Mouse (Mus musculus) limb, embryonic 12.5 days (tissue): ENCODE results near the gene Mrpl42. TPM values are rescaled to one million over a fixed set of nuclear protein-coding genes. Genes with fewer than 3 reads are reported as not detected.

Experiments
- ATAC-seq: fragments of 200-750 bp; cut with Nextera tagmentation; 2 replicates; pipeline ENCODE4 v1.8.0; 2017; ENCODE audit warnings: low read depth, moderate TSS enrichment; ENCODE audit not compliant: insufficient number of reproducible peaks, insufficient read depth, low FRiP score, low TSS enrichment
- H3K27ac ChIP-seq: fragments of 300-500 bp; sonication (generic); 2 replicates; pipeline ENCODE4 v1.5.1; 2016; ENCODE audit warnings: mild to moderate bottlenecking, moderate library complexity
- H3K27me3 ChIP-seq: fragments of 300-500 bp; sonication (generic); 2 replicates; pipeline ENCODE4 v1.6.1; 2016; ENCODE audit warnings: mild to moderate bottlenecking, moderate library complexity
- H3K36me3 ChIP-seq: fragments of 300-500 bp; sonication (generic); 2 replicates; pipeline ENCODE4 v1.6.1; 2016; ENCODE audit warnings: mild to moderate bottlenecking, moderate library complexity
- H3K4me1 ChIP-seq: fragments of 300-500 bp; sonication (generic); replicated peaks from 2 replicates; pipeline ENCODE4 v1.6.1; 2016
- H3K4me2 ChIP-seq: fragments of 300-500 bp; sonication (generic); 2 replicates; pipeline ENCODE4 v1.6.1; 2016; ENCODE audit warnings: mild to moderate bottlenecking, moderate library complexity
- H3K4me3 ChIP-seq: fragments of 300-500 bp; sonication (generic); replicated peaks from 2 replicates; pipeline ENCODE4 v1.5.1; 2016; ENCODE audit warnings: mild to moderate bottlenecking
- H3K9ac ChIP-seq: fragments of 300-500 bp; sonication (generic); replicated peaks from 2 replicates; pipeline ENCODE4 v1.6.1; 2016; ENCODE audit warnings: mild to moderate bottlenecking, moderate library complexity
- H3K9me3 ChIP-seq: fragments of 300-500 bp; sonication (generic); 2 replicates; pipeline ENCODE4 v1.6.1; 2016; ENCODE audit warnings: mild to moderate bottlenecking, moderate library complexity
- WGBS: fragments of 180-500 bp; shearing (Covaris S2); methylation state at CpG from one replicate; pipeline ENCODE4 v1.1.7; 2016; 5-methylcytosine and 5-hydroxymethylcytosine counted together
- polyA plus RNA-seq: library from polyadenylated mRNA; unstranded; fragments of >200 nt; fragmentation: Nextera tagmentation; extraction: Ambion mirVana; gene quantifications from 2 replicates; pipeline ENCODE4 v1.2.1, GENCODE M21; 2016

Gene Mrpl42
- polyA plus RNA-seq, 1 experiment from 2014 or later: 333 TPM

DNA sequence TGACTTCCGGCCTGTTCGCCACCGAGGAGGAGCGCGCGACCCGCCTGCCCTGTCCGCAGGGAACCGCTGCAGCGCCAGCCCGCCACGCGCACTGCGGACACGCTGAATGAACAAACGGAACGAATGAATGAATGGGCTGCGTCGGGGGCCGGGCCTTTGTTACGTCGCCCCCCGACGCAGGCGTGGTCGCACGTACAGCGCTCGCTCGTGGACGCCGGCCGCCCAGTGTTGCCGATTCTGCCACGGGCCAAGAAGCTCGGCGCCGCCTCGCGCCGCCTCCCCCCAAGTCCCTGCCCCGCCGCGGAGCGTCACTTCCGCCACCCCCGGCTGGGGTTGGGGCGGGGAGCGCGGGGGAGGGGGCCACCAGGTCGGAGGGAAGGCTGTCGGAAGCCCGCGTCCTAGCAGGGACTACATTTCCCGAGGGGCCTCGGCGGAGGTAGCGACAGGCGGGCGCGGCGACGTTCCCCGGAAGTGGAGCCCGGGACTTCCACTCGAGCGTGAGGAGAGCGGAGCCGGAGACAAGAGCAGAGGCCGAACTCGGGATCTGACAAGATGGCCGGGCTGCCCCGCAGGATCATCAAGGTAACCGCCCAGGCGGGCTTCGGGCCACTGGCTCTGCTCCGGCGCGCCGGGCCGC, 13.0 kb upstream of the Mrpl42 start, which contains the start of gene Ube2n:
TSS of gene Ube2n (plus strand) at position 490 of the 637 bp plus-strand sequence.
- under 1% methylated on average over 80 of the region's 81 CpGs for WGBS
- Histone ChIP-seq H3K9ac (peak within 1 kb of the TSS; percentile 97), H3K27me3 (no peaks in the 10 kb centered on the region), H3K9me3 (no peaks in the 10 kb centered on the region), H3K4me3 (peak within 1 kb of the TSS; percentile 99), H3K27ac (peak within 1 kb of the TSS; percentile 99), H3K36me3 (peaks cover 5% of the 10 kb centered on the region; the same call in 1 of the 2 replicates), H3K4me2 (peak within 1 kb of the TSS; percentile 67), H3K4me1 (peaks cover 15% of the 10 kb centered on the region)
- ATAC-seq: peak; percentile 96

DNA sequence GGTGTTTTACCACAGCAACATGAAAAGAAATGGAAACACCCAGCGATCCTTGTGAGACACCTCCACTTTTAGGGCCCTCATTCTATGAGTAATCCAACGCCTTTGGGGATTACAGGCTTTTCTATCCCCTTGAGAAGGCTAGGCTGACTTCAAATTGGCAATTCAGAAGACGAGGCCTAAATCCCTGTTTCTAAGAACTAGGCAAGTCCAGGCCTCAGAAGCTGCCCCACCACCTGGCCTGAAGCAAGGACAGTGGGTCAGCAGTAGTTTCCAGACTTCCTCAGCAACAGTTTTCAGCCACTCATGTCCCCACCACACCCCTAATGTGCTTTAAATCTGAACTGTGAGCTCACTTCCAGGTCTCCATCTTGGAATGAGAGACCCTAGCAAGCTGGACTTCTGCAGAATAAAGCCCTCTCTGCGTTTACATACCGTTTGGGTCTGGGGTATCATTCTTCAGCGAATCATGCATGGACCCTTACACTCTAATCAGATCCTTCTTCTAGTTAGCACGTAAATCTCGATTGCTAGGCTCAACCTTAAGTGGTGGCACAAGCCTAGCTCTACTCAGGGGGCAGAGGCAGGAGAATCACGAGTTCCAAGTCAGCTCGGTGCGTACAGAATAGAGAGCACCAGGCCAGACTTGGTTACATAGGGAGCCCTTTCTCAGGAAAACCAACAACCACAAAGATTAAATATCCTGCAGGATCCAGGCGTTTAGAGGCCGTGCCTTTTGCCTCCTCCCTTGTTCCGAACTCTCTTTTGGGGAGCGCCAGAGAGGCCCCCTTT, 12.2 kb upstream of the Mrpl42 start:
- H3K27ac ChIP-seq: peak overlapping the region; percentile 99
- 33% methylated on average over 15 of the region's 15 CpGs for WGBS
- no peaks in the 10 kb centered on the region for H3K9me3 ChIP-seq
- peak overlapping the region; percentile 63 for H3K4me2 ChIP-seq
- H3K36me3 ChIP-seq: peaks cover under 1% of the 10 kb centered on the region; the same call in 1 of the 2 replicates
- peak overlapping the region; percentile 97 for H3K9ac ChIP-seq
- H3K4me3 ChIP-seq: peak overlapping the region; percentile 99
- no peaks in the 10 kb centered on the region for H3K27me3 ChIP-seq
- H3K4me1 ChIP-seq: peaks cover 15% of the 10 kb centered on the region
- ATAC-seq: peak; percentile 6; the same call in 1 of the 2 replicates

DNA sequence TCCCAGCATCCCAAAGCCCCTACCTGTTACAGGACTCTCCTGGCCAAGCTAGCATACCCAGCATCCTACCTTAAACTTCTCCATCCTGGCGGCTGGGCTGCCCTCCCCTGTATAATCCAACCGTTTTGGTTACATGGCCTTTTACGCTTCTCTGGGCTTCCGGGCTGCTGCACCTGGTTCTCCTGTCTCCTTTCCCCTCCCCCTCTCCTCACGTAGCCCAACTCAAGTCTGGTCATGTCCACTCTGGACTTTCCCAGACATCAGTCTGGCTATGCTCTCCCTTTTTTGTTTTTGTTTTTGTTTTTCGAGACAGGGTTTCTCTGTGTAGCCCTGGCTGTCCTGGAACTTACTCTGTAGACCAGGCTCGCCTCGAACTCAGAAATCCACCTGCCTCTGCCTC, 10.9 kb upstream of the Mrpl42 start:
- 75% methylated on average over 8 of the region's 8 CpGs for WGBS
- Histone ChIP-seq H3K4me3 (no peak overlapping the region), H3K4me1 (peaks cover 12% of the 10 kb centered on the region), H3K36me3 (no peaks in the 10 kb centered on the region), H3K27me3 (no peaks in the 10 kb centered on the region), H3K27ac (no peak overlapping the region), H3K9me3 (no peaks in the 10 kb centered on the region), H3K4me2 (no peak overlapping the region), H3K9ac (no peak overlapping the region)
- no peak for ATAC-seq

DNA sequence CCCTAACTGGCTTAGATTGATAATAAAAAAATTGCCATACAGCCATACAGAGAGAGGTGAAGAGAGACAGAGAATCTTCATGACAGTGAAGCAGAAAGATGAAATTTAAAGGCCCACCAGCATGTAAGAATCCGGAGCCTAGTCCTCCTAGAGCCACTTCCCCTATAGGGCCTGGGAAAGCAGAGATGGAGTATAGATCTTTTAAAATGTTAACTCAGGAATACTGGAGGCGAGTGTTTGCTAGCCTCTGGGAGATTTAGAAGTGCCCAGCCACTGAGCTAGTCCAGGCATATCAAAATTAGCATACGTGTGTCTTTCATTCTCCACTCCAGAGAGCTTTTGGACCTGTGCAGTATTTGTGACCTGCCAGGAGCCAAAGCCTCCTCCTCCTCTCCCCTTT, 7.5 kb upstream of the Mrpl42 start:
- no peak for ATAC-seq
- Histone ChIP-seq H3K9ac (no peak overlapping the region), H3K36me3 (no peaks in the 10 kb centered on the region), H3K4me3 (no peak overlapping the region), H3K4me2 (no peak overlapping the region), H3K27me3 (no peaks in the 10 kb centered on the region), H3K4me1 (0 out of 2 replicates have a peak, but pooled peaks cover 3% of the 10 kb centered on the region), H3K9me3 (no peaks in the 10 kb centered on the region), H3K27ac (no peak overlapping the region)
- 85% methylated on average over 3 of the region's 3 CpGs for WGBS

DNA sequence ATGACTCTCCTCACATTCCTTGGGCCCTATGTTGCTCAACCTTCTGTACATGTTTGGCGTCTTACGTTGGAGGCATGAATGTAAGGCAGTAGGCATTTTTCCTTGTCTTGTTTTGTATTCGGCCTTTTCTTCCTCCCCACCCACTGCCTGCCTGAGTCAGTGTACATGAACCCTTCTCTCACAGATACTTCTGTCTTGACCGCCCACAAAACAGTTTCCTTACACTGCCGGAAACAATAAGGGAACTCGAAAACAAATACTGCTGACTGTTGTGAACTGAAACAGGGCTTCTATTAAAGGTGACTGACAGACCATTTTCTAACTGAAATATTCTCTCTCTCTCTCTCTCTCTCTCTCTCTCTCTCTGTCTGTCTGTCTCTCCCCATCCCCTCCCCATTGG, 7.1 kb upstream of the Mrpl42 start:
- Histone ChIP-seq H3K4me3 (no peak overlapping the region), H3K9me3 (no peaks in the 10 kb centered on the region), H3K27me3 (no peaks in the 10 kb centered on the region), H3K9ac (no peak overlapping the region), H3K27ac (no peak overlapping the region), H3K4me1 (no peaks in the 10 kb centered on the region), H3K4me2 (no peak overlapping the region), H3K36me3 (no peaks in the 10 kb centered on the region)
- 85% methylated on average over 6 of the region's 6 CpGs for WGBS
- no peak for ATAC-seq

DNA sequence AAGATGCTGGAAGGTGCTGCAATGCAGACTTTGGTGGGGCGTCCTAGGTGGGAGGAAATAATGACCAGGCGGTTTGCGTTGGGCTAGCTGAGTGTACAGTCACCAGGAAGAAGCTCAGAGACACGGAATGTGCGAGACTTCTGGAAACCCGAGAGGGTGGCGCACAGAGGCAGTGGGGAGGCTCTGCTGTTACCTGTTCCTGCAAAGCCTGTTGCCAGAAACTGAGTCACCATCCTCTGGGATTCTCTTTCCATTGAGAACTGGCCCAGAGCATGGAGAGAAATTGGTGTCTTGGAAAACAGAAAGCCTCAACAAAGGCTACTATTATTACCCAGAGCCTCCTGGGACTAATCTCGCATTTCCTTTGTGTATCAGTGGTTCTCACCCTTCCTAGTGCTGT, 6.4 kb upstream of the Mrpl42 start:
- no peaks in the 10 kb centered on the region for H3K36me3 ChIP-seq
- no peak for ATAC-seq
- no peak overlapping the region for H3K4me2 ChIP-seq
- WGBS: 86% methylated on average over 8 of the region's 8 CpGs
- no peaks in the 10 kb centered on the region for H3K4me1 ChIP-seq
- H3K4me3 ChIP-seq: no peak overlapping the region
- no peaks in the 10 kb centered on the region for H3K9me3 ChIP-seq
- no peak overlapping the region for H3K9ac ChIP-seq
- H3K27ac ChIP-seq: no peak overlapping the region
- no peaks in the 10 kb centered on the region for H3K27me3 ChIP-seq

DNA sequence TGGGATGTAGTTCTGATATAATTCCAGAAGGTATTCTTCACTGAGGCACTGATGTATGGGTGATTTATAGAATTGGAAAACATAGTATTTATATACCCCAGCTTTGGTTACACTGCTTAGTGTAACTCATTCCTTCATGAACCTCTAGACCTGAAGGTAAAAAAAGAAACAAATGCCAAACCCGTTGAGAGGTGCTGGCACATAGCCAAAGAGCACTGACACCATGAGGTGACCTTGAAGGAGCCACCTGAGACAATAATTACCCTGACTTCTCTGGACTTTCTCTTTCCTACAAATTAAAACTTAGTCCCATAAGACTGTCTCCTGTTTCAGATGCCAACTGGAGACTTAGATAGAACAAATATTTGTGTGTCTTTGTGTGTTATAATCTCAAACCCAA, 2.6 kb upstream of the Mrpl42 start:
- H3K4me1 ChIP-seq: peaks cover 9% of the 10 kb centered on the region
- no peaks in the 10 kb centered on the region for H3K36me3 ChIP-seq
- H3K27ac ChIP-seq: no peak overlapping the region
- no peak overlapping the region for H3K4me2 ChIP-seq
- no peak for ATAC-seq
- no peaks in the 10 kb centered on the region for H3K27me3 ChIP-seq
- no peak overlapping the region for H3K9ac ChIP-seq
- 31% methylated on average over 1 of the region's 1 CpGs for WGBS
- no peaks in the 10 kb centered on the region for H3K9me3 ChIP-seq
- H3K4me3 ChIP-seq: no peak overlapping the region

DNA sequence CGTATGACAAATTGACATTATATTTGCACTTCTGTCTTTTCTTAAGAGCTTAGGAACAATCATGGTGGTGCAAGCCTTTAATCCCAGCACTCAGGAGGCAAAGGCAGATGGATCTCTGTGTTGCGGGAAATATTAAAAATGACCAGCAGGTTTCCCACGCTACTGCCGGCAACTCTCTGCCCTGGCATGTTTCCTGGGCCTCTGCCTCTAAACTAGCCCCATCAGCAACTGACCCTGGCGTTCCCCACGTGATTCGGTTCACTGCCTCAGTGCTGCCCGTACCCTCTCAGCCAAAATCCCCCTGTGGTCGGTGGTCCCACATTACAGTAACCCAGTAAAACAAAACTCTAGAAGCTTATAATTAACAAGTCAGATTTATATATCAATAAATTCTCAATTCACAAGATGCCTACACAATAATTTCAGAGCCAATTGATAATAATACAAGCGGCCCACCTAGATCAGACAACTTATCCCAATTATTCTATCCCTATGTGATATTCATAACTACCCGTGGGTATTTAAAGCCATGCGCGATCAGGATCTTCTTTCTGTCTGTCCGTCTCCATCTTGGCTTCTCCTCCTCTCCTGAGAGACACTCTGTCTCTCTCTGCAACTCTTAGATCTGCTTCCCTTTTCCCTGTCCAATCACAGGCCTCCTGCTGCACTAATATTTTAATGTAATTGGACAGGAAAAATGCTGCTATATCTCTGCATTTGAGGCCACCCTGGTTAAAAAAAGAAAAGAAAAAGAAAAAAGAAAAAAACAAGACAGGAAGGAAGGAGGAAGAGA, 1.9 kb upstream of the Mrpl42 start:
- Histone ChIP-seq H3K36me3 (no peaks in the 10 kb centered on the region), H3K4me3 (no peak overlapping the region), H3K27ac (no peak overlapping the region), H3K4me1 (peaks cover 9% of the 10 kb centered on the region), H3K27me3 (no peaks in the 10 kb centered on the region), H3K9ac (no peak overlapping the region), H3K9me3 (no peaks in the 10 kb centered on the region), H3K4me2 (no peak overlapping the region)
- no peak for ATAC-seq
- WGBS: 87% methylated on average over 14 of the region's 14 CpGs

DNA sequence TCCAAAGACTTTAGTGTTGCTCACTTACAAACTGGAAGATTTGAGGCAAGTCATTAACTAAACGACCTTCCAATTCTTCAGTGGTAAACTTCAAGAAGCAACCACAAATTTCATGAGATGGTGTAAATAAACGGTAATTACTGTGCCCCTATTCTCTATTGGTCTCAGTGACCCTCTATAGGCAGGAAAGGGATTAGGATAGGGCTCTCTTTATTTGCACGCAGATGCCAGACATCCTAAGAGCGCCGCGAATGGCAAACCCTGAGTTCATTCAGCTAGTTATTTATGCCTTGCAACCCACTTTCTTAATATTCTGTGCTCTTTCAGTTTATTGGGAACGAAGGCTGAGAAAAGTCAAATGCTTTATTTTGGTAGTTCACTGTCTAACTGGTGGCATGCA, 707 bp downstream of the Mrpl42 start:
- Histone ChIP-seq H3K27me3 (no peaks in the 10 kb centered on the region), H3K9me3 (no peaks in the 10 kb centered on the region), H3K36me3 (peaks cover 19% of the 10 kb centered on the region), H3K27ac (peak overlapping the region; percentile 87), H3K4me1 (peaks cover 9% of the 10 kb centered on the region), H3K9ac (peak overlapping the region; percentile 86), H3K4me2 (peak overlapping the region; percentile 65), H3K4me3 (peak overlapping the region; percentile 76)
- under 1% methylated on average over 7 of the region's 7 CpGs for WGBS
- no peak for ATAC-seq

DNA sequence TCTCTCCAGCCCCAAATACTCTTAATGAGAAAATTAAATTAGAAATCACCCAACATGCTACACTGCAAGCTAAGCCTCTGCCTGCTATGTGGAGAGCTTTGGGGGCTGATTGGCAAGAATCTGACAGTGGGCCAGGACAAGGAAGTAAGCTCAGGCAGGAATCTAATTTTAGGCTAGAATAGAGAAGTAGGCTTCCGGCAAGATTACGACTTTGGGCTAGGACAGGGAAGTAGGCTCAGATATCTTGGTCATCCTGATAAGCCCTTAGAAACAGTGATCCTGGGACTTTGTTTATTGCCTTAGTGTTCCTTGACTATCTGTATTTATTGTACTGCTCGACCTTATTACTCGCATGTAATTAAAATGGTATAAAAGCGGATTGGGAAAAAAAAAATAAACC, 7.5 kb downstream of the Mrpl42 start:
- WGBS: 97% methylated on average over 5 of the region's 5 CpGs
- H3K9me3 ChIP-seq: no peaks in the 10 kb centered on the region
- no peak overlapping the region for H3K27ac ChIP-seq
- no peak overlapping the region for H3K4me3 ChIP-seq
- ATAC-seq: no peak
- no peak overlapping the region for H3K4me2 ChIP-seq
- no peak overlapping the region for H3K9ac ChIP-seq
- H3K27me3 ChIP-seq: no peaks in the 10 kb centered on the region
- no peaks in the 10 kb centered on the region for H3K4me1 ChIP-seq
- peaks cover 81% of the 10 kb centered on the region for H3K36me3 ChIP-seq

DNA sequence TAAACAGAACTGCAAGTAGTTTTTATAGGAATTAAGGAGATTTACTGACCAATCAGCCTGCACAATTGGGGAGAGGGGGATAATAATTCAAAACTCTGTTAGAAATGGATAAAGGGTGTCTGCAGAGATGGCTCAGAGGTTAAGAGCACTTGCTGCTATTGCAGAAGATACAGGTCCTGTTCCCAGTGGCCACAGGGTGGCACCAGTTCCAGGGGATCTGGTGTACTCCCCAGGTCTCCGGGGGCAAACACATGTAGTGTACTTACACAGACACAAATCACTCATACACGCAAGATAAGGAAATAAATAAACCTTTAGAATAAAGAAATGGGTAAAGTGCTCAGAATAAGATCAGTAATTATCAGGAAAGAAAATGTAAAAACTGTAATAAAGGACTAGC, 12.1 kb downstream of the Mrpl42 start:
- WGBS: 88% methylated on average over 2 of the region's 2 CpGs
- no peak for ATAC-seq
- Histone ChIP-seq H3K4me2 (no peak overlapping the region), H3K4me3 (no peak overlapping the region), H3K9ac (no peak overlapping the region), H3K9me3 (no peaks in the 10 kb centered on the region), H3K27me3 (no peaks in the 10 kb centered on the region), H3K27ac (no peak overlapping the region), H3K4me1 (no peaks in the 10 kb centered on the region), H3K36me3 (peaks cover 91% of the 10 kb centered on the region)
